Mouse (Mus musculus) cerebellum, postnatal 10 days (tissue): Measurements from ENCODE around the gene Ehd2.
"Not testable (repeated sequence)": the region's sequence is repeated elsewhere in the genome, so short reads cannot be mapped to it uniquely, and the experiment has no call there.

Experiments used
- DNase-seq, 2 experiments: peaks; one replicate each; pipeline ENCODE4 v3.0.0; 2021; ENCODE audit warnings: mixed read lengths in 2 of 2

Gene Ehd2

DNA sequence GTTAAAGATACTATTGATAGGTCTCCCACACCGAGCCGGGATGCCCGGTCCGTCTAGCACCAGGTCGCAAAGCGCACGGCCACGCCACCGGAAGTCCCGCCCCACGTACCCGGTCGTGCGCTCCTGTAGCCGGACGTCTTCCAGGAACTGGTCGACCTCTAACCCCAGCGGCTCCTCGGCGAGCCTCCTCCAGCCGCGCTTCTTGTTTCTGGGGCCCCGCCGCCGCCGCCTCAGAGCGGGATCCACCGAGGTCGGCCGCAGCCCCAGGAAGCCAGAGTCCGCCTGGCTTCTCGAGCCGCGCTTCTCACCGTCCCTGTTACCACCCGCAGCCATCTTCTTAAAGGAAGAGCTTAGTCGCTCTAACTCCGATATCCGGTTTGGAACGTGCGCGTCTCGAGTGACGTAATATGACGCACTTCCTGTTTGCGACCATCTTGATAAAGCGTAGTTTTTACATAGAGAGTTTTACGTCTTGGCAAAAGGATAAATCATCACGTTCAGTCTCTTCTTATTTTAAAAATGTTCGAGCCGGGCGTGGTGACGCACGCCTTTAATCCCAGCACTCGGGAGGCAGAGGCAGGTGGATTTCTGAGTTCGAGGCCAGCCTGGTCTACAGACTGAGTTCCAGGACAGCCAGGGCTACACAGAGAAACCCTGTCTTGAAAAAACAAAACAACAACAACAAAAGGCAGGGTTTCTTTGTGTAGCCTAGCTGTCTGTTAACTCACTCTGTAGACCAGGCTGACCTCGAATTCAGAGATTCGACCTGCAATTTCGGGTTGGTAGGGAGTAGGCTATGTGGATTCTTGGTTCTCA lies 21.4 kb downstream of the Ehd2 start, which contains the start of gene Nop53:
Gene Nop53 (minus strand): TSS at position 354 of the 816 bp plus-strand sequence.
- peak; percentile 96 to 97 for DNase-seq

DNA sequence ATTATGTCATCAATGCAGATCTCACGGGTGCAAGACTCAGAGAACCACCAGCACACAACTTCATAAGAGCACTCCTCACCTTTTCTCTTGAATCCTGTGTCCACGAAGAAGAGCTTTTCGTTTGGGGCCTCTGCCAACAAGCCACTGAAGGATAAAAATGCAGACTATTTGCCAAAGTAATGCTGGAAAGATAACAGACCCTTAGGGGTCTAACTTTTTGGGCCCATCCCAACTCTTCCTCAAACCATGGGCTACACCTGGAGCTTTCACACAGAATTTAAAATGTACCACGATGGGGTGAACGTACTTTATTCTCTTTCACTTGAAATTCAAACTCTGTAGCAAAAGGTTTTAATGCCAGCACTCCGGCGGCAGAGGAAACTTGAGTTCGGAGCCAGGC lies 22.2 kb downstream of the Ehd2 start:
- DNase-seq = peak; percentile 41 to 44

- DNase-seq = no peak
These were observed 23.1 kb downstream of the Ehd2 start for GRCm38 (mm10) chr7:15944311-15944710.

DNA sequence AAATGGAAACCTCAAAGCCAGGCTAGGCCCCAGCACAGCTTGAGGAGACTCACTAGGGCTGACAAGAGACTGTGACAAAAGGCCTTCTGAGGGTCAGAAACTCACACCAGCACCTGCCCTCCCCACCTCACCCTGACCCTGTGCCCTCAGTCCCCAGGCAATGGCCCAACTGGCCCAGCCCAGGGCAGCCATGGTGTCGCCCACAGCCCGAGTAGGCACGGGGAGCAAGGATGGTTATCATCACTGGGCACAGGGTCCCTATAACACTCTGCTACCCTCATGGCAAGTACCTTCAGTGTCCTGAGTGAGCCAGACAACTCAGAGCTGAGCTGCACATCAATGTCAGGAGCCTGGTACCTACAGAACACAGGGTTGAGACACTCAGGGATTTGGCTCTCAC lies 28.7 kb downstream of the Ehd2 start:
- no peak for DNase-seq

DNA sequence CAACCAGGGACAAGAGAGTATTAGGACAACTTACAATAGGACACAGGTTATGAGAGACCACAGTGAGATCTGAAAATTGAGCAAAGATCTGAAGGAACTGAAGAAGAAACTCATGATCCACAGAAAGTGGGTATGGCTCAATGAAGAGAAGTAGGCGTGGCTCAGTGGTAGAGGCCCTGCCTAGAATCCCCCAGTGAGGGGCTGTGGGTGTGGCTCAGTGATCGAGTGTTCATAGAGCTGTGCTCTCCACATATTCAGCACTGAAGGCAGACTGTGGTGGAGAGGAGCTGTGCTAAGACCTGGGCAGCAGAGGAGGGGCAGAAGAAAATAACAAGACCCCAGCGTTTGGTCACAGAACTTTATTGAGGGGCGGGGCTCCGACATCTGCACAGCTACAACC lies 29.9 kb downstream of the Ehd2 start:
- DNase-seq = no peak

- DNase-seq = no peak
These were observed 33.7 kb downstream of the Ehd2 start for GRCm38 (mm10) chr7:15933437-15934359.

- no peak for DNase-seq
These were observed 35.7 kb downstream of the Ehd2 start for GRCm38 (mm10) chr7:15931635-15932034.

- no peak for DNase-seq
These were observed 36.8 kb downstream of the Ehd2 start for GRCm38 (mm10) chr7:15930543-15930942.

DNA sequence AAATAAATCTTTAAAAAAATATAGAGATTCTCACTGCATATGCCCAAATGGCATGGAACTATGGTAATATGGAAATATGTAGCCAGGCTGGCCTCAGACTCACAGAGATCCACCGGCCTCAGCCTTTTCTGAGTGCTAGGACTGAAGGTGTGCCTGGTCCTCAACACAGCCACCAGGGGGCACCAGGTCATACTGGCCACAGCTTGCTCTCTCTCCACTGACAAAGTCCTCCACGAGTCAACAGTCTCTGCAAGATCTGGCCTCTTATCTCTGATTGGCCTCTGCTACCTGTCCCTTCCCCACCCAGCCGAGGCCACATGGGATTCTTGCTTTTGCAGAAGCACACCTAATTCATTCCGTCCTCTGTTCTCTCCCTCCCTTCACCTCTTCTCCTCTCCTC lies 37.5 kb downstream of the Ehd2 start:
- peak; percentile 69 to 72 for DNase-seq

DNA sequence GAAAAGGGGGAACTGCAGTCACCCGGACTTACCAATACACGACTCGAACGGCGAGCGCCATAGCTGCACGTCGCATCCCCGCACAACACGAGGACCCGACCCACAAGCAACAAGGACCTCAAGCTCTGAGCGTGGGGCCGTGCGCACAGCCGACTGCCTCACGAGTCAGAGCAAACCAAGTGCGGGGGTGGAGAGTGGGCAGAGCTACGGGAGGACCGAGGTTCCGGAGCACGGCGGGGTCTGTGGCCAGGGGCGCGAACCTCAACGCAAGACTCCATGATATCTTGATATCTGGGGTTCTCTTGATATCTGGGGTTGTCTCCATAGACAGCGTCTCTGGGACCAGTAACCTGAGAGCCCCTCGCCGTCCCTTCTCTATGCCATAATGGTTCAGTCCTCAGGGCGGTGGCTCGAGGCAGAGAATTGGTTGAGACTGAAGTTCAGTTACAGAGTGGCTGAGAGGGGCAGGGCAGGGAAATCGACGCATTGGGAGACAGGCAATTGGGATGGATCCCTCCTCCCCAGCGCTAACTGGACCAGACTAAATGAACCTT lies 45.1 kb downstream of the Ehd2 start, which contains the start of gene Selenow:
Gene Selenow (minus strand): TSS at position 183 of the 554 bp plus-strand sequence.
- peak; percentile 95 to 96 for DNase-seq

GRCm38 (mm10) chr7:15921796-15922195 lies 45.6 kb downstream of the Ehd2 start:
- DNase-seq = no peak

- no peak for DNase-seq
These were observed 46.6 kb downstream of the Ehd2 start for GRCm38 (mm10) chr7:15920645-15921190.

GRCm38 (mm10) chr7:15919947-15920346 lies 47.4 kb downstream of the Ehd2 start:
- no peak for DNase-seq

DNA sequence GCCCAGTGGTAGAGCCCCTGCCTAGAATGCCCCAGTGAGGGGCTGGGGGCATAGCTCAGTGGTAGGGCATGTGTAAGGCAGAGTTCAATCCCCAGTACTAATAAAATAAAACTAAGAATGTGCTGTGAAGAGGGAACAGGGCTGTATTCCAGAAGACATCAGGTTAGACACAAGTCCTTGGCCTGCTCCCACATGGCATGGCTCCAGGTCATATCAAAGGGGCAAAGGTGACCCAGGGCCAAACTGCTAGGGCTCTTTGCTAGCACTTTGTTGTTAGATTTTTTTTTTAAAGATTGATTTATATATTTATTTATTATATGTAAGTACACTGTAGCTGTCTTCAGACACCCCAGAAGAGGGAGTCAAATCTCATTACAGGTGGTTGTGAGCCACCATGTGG lies 49.0 kb downstream of the Ehd2 start:
- DNase-seq = peak; percentile 51 to 55

DNA sequence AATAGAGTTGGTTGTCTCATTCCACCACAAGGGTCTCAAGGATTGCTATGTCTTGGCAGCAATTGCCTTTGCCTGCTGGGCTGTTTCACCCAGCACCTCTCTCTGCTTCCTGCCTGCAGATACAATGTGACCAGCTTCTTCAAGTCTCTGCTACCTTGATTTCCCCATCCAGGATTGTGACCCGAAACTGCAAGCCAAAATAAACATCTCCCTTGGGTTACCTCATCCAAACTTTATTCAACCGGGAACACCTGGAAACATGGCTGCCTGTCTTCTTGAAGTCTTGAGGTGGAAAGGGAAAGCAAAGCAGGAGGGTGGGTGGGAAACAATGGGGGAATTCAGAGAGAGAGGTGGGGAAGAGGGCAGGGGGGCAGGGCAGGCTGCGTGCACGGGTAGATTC lies 50.4 kb downstream of the Ehd2 start:
- DNase-seq = no peak

DNA sequence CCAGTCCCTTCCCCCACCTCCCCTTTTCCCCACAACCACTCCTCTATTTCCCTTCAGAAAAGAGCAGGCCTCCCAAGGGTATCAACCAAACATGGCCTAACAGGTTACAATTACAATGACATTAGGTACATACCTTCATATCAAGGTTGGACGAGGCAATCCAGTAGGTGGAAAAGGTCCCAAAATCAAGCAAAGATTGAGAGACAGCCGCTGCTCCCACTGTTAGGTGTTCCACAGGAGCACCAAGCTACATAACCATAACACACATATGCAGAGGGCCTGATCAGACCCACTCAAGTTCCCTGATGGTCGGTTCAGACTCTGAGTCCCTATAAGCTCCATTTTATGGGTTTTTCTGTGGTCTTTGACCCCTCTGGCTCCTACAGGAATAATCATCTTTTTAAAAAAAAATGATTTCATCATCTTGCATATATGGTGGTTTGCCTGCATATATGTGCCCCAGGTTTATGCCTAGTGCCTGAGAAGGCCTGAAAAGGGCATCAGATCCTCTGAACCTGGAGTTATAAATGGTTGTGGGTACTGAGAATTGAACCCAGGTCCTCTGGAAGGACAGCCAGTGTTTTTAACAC lies 51.1 kb downstream of the Ehd2 start:
- no peak for DNase-seq

- DNase-seq = not testable (repeated sequence)
These were observed 51.7 kb downstream of the Ehd2 start for GRCm38 (mm10) chr7:15915695-15916094.

DNA sequence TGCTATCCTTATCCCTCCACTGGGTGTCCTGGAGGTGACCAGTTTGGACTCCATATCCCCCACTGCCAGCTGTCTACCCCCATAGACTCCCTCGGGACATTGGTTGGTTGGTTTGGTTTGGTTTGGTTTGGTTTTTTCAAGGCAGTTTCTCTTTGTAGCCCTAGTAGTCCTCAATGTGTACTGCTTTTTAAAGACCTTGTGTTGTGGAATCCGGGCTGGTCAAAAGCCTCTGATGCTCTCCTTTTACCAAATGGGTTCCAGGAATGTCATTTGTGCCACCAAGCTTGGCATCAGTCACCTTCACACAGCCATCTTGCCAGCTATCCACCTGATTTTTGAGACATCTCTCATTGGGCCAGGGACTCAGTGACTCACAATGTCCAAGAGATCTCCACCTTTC lies 52.6 kb downstream of the Ehd2 start:
- no peak for DNase-seq

DNA sequence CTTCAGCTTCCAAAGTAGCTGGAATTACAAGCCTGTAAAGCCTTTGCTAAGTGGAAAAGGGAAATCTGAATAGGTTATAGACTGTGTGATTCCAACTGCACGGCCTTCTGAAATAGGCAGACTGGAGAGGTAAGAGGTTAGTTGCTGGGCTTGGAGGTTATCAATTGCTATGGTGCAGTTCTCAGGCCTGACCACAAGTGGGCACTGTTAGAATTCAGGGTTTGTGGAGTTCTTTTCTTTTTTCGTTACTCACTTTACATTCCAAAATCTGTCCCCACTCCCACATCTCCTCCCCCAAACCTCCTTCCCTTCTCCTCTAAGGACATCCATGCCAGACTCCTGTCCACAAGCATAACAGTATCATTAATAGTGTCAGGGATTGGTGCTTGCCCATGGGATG lies 53.1 kb downstream of the Ehd2 start:
- peak; percentile 54 to 64 for DNase-seq

DNA sequence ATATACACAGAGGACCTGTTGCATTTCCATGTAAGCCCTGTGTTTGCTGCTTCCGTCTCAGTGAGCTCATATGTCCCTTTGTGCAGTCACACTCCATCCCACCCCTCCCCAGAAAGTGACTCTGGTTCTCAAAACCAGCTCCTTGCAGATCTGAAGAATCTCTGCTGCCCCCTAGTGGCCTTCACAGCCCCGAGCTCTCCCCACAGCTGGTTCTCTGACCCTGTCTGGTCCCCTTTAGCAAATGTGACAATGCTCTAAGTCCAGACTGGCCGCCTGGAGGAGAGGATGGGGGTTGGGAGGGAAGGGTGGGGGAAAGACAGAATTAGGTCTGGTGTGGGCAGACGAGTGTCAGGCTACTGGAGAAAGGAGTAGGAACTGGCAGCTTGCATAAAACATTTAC lies 55.2 kb downstream of the Ehd2 start:
- peak; percentile 87 to 91 for DNase-seq

DNA sequence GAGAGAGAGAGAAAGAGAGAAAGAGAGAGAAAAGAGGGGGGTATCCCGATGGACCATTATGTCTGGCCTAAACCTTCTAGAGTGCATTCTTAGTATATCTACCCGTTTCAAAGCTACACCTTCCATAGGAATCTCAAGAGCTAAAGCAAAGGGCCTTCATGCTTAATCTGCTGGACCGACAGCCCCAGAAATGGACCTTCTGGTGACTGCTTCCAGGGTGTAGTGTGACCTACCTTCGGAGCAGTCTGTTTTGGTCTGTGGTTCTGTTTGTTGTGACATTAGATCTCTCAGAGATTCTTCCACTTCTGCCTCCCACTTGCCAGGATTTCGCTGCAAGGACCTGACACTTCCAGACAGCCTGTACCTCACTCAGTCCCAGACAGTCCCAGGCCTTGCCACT lies 56.8 kb downstream of the Ehd2 start:
- DNase-seq = no peak

- no peak for DNase-seq
These were observed 59.3 kb downstream of the Ehd2 start for GRCm38 (mm10) chr7:15907971-15908590.
